Mouse (Mus musculus) megakaryocyte-erythroid progenitor cell, adult 5-6 weeks (primary cell): ENCODE data around the gene Zfp277. TPM values are rescaled to one million over a fixed set of nuclear protein-coding genes. Genes with fewer than 3 reads are reported as not detected.

ENCODE experiments used
- ATAC-seq: replicated peaks from 2 replicates; pipeline ENCODE4 v1.8.0; 2016; ENCODE audit warnings: mild to moderate bottlenecking, inconsistent platforms; ENCODE audit not compliant: severe bottlenecking, poor library complexity, low FRiP score, low TSS enrichment
- total RNA-seq, 2 experiments: library from RNA; stranded (forward) in 1 of 2; stranded (reverse) in 1 of 2; fragments of 200-1000, 215-1000 nt in 1 of 2; fragments of >200 nt in 1 of 2; fragmentation: Nextera tagmentation in 1 of 2; gene quantifications; 2 replicates each; pipeline ENCODE4 v1.2.3; 2014 to 2017

Gene Zfp277
- total RNA-seq, 2 experiments from 2014 or later, result 16.7 to 25.5 TPM

DNA sequence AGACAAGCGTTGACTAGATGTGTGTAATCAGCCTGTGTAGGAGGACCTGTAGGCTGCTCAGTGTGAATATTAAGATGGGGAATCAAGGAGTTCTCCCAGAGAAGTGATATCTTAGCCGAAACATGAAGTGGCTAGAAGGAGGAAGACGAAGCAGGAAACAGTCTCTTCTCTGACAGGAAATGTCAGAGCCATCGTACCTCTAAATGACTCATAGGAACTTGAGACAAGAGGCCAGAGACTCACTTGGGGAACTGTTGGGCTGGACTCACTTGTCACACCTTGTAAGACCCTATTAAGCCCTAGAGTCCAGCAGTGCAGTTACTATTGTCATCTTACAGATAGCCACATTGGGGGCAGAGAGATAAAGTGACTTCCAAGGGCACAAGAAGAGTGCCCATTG is 172.4 kb downstream of the Zfp277 start:
- no peak for ATAC-seq

DNA sequence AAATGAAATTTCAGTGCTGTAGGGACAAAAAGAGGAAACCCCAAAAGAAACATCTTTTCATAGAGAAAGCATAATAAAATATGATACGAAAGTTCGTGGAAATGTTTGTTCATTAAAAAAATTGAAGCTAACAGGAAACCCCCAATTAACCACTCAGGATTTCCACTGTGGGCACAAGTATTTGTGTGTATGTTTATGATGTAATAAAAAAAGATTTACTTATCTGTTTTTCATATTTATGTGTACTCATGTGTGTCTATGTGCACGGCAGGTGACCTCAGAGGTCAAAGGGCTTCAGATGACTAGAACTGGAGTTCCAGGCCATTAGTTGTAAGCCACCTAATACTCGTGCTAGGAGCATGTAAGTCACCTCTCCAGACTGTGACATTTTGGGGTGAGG is 173.0 kb downstream of the Zfp277 start:
- ATAC-seq, result no peak

DNA sequence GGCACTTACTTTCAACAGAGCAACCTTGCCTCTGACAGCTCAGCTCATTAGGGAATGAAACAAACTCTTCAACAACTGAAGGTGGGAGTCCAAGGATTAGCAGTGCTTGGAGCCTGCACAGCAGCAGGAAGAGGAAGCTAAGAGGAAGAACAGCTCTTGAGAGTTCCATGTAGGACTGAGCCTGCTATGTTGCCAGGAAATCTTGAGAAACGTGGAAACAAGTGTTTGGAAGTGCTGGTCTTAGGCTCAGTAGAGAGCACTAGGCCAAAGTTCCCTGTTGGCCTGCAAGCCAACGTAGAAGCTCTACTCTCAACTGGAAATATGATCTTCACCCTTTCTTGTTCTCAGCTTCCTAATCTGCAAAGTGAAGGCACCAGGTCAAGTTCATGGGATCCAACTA is 177.4 kb downstream of the Zfp277 start:
- ATAC-seq, result no peak

Other genes with a start within 250 kb of the Zfp277 start
- gene Lsmem1, start 246.4 kb downstream of the Zfp277 start, total RNA-seq (2014; fragmentation: Nextera tagmentation), result not detected in 2 replicates
- 1.4 TPM in 1 of 2 replicates, not detected in the other for gene Lsmem1, start 246.4 kb downstream of the Zfp277 start, total RNA-seq (2017)
- gene Ifrd1, start 197.4 kb downstream of the Zfp277 start, total RNA-seq (2014; fragmentation: Nextera tagmentation), result 76.2 and 99.2 TPM in 2 replicates
- gene Ifrd1, start 197.4 kb downstream of the Zfp277 start, total RNA-seq (2017), result 119 and 171 TPM in 2 replicates
- 0.15 TPM in 1 of 2 replicates, not detected in the other for gene Dock4, start 50 bp upstream of the Zfp277 start, total RNA-seq (2014; fragmentation: Nextera tagmentation)
- gene Dock4, start 50 bp upstream of the Zfp277 start, total RNA-seq (2017), result 0.38 TPM in 1 of 2 replicates, not detected in the other